Mouse (Mus musculus): Measurements from ENCODE around the gene Tbc1d12.

GRCm38 (mm10) chr19:38798291-38798690, 38.1 kb upstream of the Tbc1d12 start:
- TF ChIP-seq POLR2A (IDR thresholded peaks at IDR 0.05; ENCODE audit: control insufficient read depth in 1 of 2, insufficient read depth in 1 of 2, low read depth in 1 of 2, low read length in 2 of 2, poor library complexity in 1 of 2): no peak
- TF ChIP-seq CTCF (IDR thresholded peaks at IDR 0.05 in 2 of 3, conservative IDR thresholded peaks at IDR 0.05 in 1 of 3; ENCODE audit: control insufficient read depth in 1 of 3, insufficient read depth in 1 of 3, low read depth in 2 of 3, low read length in 3 of 3, poor library complexity in 1 of 3, severe bottlenecking in 1 of 3): no peak
- TF ChIP-seq POLR2AphosphoS2 (IDR thresholded peaks at IDR 0.05; ENCODE audit: low read length): no peak
- no peak for TF ChIP-seq GABPA (IDR thresholded peaks at IDR 0.05; ENCODE audit: low read depth, low read length)
- no peak for TF ChIP-seq TBP (IDR thresholded peaks at IDR 0.05; ENCODE audit: low read depth, low read length)
- no peak for TF ChIP-seq BHLHE40 (IDR thresholded peaks at IDR 0.05; ENCODE audit: borderline replicate concordance, low read depth, low read length)
- TF ChIP-seq ZKSCAN1 (IDR thresholded peaks at IDR 0.05; ENCODE audit: low read depth, low read length): no peak
- TF ChIP-seq MAX (IDR thresholded peaks at IDR 0.05; ENCODE audit: low read length): no peak
- no peak for TF ChIP-seq SMC3 (IDR thresholded peaks at IDR 0.05; ENCODE audit: low read depth, low read length)
- TF ChIP-seq UBTF (IDR thresholded peaks at IDR 0.05; ENCODE audit: borderline replicate concordance, insufficient read depth, low read depth, low read length): no peak
- TF ChIP-seq EP300 (IDR thresholded peaks at IDR 0.05; ENCODE audit: low read depth in 1 of 2, low read length in 2 of 2): no peak
- no peak for TF ChIP-seq E2F4 (IDR thresholded peaks at IDR 0.05; ENCODE audit: borderline replicate concordance, low read depth, low read length)
- TF ChIP-seq POLR2AphosphoS5 (IDR thresholded peaks at IDR 0.05; ENCODE audit: borderline replicate concordance, low read depth, low read length): no peak

Measured in MEL (cell line).